Mouse (Mus musculus): ENCODE measurements around the gene Gucy1b1.

Gene Gucy1b1

GRCm38 (mm10) chr3:82074201-82074851 lies at the start of gene Gucy1b1:
Gene Gucy1b1, minus strand, starts transcription at chr3:82074689.
- peak; percentile 84 to 88 for DNase-seq (ENCODE audit: low spot score in 2 of 2)

GRCm38 (mm10) chr3:82118916-82119315 lies 44.4 kb upstream of the Gucy1b1 start:
- DNase-seq (ENCODE audit: low spot score in 2 of 2): no peak

- DNase-seq (ENCODE audit: low spot score in 2 of 2): no peak
Observed at GRCm38 (mm10) chr3:82112439-82112838, 38.0 kb upstream of the Gucy1b1 start.

- DNase-seq (ENCODE audit: low spot score in 2 of 2): no peak
Observed at GRCm38 (mm10) chr3:82111986-82112385, 37.5 kb upstream of the Gucy1b1 start.

- DNase-seq (ENCODE audit: low spot score in 2 of 2): no peak
Observed at GRCm38 (mm10) chr3:82108951-82109350, 34.5 kb upstream of the Gucy1b1 start.

GRCm38 (mm10) chr3:82104229-82104628 lies 29.7 kb upstream of the Gucy1b1 start:
- DNase-seq (ENCODE audit: low spot score in 2 of 2): no peak

- DNase-seq (ENCODE audit: low spot score in 2 of 2): no peak
Observed at GRCm38 (mm10) chr3:82099127-82099526, 24.6 kb upstream of the Gucy1b1 start.

- no peak for DNase-seq (ENCODE audit: low spot score in 2 of 2)
Observed at GRCm38 (mm10) chr3:82096801-82097200, 22.3 kb upstream of the Gucy1b1 start.

GRCm38 (mm10) chr3:82073741-82074181 lies 728 bp downstream of the Gucy1b1 start:
- DNase-seq (ENCODE audit: low spot score in 2 of 2): peak; percentile 72 to 76

- no peak for DNase-seq (ENCODE audit: low spot score in 2 of 2)
Observed at GRCm38 (mm10) chr3:82067830-82068229, 6.7 kb downstream of the Gucy1b1 start.

GRCm38 (mm10) chr3:82061402-82062180 lies 12.9 kb downstream of the Gucy1b1 start:
- DNase-seq (ENCODE audit: low spot score in 2 of 2): no peak

- DNase-seq (ENCODE audit: low spot score in 2 of 2): no peak
Observed at GRCm38 (mm10) chr3:82057201-82057600, 17.3 kb downstream of the Gucy1b1 start.

- no peak for DNase-seq (ENCODE audit: low spot score in 2 of 2)
Observed at GRCm38 (mm10) chr3:82054283-82054974, 20.1 kb downstream of the Gucy1b1 start.

GRCm38 (mm10) chr3:82052029-82052428 lies 22.5 kb downstream of the Gucy1b1 start:
- no peak for DNase-seq (ENCODE audit: low spot score in 2 of 2)

GRCm38 (mm10) chr3:82051468-82051867 lies 23.0 kb downstream of the Gucy1b1 start:
- no peak for DNase-seq (ENCODE audit: low spot score in 2 of 2)

- no peak for DNase-seq (ENCODE audit: low spot score in 2 of 2)
Observed at GRCm38 (mm10) chr3:82048681-82049080, 25.8 kb downstream of the Gucy1b1 start.

- no peak for DNase-seq (ENCODE audit: low spot score in 2 of 2)
Observed at GRCm38 (mm10) chr3:82048078-82048477, 26.4 kb downstream of the Gucy1b1 start.

- peak in 1 of 2 experiments; percentile 38 for DNase-seq (ENCODE audit: low spot score in 2 of 2)
Observed at GRCm38 (mm10) chr3:82047100-82047753, 27.3 kb downstream of the Gucy1b1 start.

- DNase-seq (ENCODE audit: low spot score in 2 of 2): no peak
Observed at GRCm38 (mm10) chr3:82046087-82046486, 28.4 kb downstream of the Gucy1b1 start.

GRCm38 (mm10) chr3:82044902-82045301 lies 29.6 kb downstream of the Gucy1b1 start:
- DNase-seq (ENCODE audit: low spot score in 2 of 2): no peak

- DNase-seq (ENCODE audit: low spot score in 2 of 2): no peak
Observed at GRCm38 (mm10) chr3:82043676-82044075, 30.8 kb downstream of the Gucy1b1 start.

Measured in frontal cortex, postnatal 10 days (tissue).